Mouse (Mus musculus): ENCODE data around the gene Phf11b.
"Not testable (repeated sequence)": the region's sequence is repeated elsewhere in the genome, so short reads cannot be mapped to it uniquely, and the experiment has no call there.

The Phf11b gene

DNA sequence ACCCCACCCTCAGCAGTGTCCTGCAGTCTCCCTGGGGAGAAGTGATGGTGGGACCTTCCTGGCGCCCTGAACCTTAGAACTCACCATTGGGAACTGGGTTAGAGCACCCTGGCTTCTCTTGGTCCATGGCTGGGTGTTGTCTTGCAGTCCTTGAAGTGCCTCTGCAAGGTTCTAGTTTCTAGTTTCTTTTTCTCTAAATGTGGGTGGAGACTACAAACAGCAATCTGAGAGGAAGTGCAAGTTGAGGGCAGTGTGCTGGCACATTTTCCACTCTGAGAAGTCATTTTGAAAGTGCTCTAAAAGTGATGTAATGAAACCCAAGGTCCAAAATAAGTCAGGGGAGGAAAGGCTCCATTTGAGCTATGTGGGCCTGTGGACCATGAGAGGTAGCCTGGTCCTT, at the start of gene Phf11b:
Gene Phf11b (minus strand): TSS at position 163 of the 400 bp plus-strand sequence.
- not testable (repeated sequence) for DNase-seq (ENCODE audit: low spot score in 2 of 2)

DNA sequence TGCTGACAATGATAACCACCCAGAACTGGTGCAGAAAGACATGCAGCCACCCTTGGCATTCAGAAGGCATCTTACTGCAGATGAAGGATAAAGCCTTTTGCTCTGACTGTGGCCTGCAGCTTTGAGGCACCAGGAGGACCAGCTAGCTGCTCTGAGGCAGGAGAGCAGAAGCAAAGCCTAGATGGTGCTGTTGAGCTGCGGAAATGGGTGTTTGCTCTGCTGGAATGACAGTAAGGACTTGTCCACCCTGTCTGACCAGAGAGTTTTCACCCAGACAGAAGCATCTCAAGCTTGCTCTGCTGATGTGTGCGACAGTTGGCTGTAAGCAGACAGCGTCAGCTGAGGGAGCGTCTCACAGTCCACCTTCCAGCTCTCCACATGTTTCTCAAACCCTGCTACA, 49.0 kb upstream of the Phf11b start:
- peak; percentile 23 to 28 for DNase-seq (ENCODE audit: low spot score in 2 of 2)

DNA sequence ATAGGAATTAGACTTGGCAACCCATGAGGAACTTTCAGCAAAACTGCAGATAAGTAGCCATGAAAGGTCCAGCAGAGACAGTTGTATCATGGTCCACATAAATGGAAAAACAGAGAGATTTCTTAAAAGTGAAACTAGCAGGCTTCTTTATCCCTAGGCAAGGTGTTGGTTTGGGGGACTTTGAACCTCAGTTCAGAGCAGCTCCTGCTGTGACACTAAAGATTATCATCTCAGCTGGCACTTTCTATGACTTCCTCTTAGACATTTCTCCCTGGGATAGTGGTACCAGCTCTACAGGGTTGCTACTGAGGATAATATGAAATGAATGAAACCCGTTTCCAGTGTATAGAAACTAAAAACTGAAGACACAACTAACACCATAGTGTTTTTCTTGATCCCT, 48.4 kb upstream of the Phf11b start:
- DNase-seq (ENCODE audit: low spot score in 2 of 2), result no peak

DNA sequence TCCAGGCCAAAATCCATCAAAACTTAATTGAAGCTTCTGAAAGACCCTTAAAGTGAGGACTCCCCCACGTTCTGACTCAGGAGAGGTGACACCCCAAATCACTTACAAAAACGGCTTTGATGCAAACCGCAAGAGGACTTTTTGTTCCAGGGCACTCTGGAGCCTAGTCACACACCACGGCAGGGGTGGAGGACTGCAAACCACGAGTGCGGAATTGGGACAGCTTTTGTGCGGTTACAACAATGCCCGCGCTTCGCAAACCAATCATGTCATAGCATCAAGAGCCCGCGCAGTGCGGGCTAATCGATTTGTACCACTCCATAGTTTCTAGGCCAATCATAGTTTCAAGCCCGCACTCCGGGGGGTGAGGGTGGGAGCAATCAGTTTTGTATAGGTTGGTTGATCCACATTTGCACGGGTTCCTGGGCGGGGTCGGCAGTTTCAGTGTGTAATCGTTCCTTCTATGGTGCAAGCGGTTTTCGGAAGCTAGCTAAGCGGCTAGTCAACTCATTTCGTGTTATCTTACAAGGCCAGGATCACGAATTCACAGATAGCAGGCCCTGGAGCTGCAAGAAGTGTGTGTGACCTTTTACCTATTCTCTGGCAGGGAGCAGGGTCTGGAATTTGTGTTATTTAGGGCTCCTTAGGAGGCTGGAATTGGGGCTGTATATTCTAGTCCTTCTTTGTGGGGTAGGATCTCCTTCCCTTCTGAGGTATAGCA, 29.4 kb upstream of the Phf11b start:
- no peak for DNase-seq (ENCODE audit: low spot score in 2 of 2)

DNA sequence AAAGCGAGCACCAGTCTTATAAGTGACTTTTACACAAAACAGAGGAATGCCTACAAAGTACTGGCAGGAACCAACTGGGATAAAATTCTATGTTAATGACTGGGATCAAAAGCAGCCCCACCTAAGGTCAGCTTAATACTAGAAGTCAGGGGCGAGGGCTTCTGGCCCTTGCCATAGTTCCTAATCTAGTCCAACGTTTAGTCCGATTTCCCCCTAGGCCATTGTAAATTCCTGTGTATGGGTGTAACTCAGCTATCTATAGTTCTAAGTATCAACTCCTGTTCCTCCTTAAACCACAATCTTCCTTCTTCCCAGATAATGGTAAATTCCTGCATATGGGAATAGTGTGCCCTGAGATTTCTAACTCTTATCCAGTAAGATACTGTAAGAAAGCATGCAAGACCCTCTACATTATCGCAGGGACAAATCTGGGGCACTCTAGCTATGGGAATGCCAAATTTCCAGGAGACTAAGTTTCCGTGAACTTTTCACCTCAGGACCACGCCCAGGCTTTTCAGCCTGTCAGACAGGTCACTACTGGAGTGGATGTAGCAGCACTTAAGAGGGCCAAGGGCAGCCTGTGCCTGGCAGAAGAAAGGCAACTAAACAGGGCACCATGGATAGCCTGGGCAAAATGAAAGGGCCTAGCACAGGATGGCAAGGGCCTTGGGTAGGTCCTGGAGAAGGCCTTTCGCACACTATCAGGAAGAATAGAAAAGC, 25.4 kb upstream of the Phf11b start:
- DNase-seq (ENCODE audit: low spot score in 2 of 2), result no peak

DNA sequence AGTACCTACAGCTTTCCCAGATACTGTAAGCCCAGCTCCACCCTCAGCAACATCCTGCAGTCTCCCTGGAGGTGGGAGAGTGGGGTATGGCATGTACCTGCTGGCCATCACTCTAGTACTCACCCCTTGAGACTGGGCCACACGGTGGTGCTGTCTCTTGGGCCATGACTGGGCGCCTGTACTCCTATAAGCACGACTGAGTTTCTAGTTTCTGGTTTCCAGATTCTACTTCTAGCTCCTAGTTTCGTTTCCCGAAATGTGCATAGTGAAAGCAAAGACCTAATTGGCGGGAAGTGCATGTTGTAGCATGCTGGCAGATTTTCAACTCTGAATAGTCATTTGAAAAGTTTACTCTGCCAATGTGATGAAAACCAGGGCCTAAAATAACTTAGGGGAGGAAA, 24.1 kb upstream of the Phf11b start, which contains the start of gene Phf11d:
Gene Phf11d (minus strand): TSS at position 227 of the 401 bp plus-strand sequence.
- DNase-seq (ENCODE audit: low spot score in 2 of 2), result peak; percentile 2 to 3

DNA sequence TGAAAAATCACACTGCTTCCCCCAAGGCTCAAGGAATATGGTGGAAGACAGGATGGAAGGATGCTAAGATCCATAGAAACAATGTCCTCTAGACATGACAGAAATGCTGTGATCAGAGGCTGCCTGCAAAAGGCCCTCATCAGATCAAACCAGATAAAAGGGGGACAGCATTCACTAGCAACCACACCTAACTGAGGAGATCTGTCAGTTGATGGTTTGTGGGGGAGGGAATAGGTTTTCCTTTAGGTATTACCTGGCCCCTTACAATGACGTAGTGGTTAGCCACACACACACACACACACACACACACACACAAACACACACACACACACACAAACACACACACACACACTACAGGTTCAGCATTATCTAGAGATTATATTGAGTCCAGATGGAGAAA, 1.6 kb downstream of the Phf11b start:
- DNase-seq (ENCODE audit: low spot score in 2 of 2), result no peak

DNA sequence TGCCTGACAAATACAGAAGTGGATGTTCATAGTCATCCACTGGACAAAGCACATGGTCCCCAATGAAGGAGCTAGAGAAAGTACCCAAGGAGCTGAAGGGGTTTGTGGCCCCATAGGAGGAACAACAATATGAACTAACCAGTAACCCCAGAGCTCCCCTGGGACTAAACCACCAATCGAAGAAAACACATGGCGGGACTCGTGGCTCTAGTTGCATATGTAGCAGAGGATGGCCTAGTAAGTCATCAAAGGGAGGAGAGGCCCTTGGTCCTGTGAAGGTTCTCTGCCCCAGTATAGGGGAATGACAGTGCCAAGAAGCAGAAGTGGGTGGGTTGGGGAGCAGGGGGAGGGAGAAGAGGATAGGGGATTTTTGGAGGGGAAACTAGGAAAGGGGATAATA, 5.1 kb downstream of the Phf11b start:
- not testable (repeated sequence) for DNase-seq (ENCODE audit: low spot score in 2 of 2)

DNA sequence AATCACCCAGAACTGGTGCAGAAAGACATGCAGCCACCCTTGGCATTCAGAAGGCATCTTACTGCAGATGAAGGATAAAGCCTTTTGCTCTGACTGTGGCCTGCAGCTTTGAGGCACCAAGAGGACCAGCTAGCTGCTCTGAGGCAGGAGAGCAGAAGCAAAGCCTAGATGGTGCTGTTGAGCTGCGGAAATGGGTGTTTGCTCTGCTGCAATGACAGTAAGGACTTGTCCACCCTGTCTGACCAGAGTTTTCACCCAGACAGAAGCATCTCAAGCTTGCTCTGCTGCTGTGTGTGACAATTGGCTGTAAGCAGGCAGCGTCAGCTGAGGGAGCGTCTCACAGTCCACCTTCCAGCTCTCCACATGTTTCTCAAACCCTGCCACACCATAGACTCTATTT, 10.7 kb downstream of the Phf11b start:
- DNase-seq (ENCODE audit: low spot score in 2 of 2), result peak; percentile 4 to 23

DNA sequence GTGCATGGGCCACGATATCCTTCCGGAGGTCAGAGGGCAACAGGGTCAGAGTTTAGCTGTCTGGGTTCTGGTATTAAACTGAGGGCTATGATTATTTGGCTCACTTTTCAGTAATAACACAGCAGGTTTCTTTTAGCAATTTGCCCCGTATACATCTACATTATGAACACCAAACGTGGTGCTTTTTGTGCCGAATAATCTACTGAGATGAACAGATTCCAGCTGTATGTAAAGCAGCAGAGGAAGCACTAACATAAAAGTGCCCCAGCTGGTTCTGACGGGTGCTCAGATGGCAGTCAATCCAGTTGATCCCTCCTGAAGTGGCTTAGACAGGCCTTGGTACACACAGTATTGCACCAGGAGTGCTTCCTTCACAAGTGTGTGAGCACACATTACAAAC, 21.2 kb downstream of the Phf11b start:
- not testable (repeated sequence) for DNase-seq (ENCODE audit: low spot score in 2 of 2)

DNA sequence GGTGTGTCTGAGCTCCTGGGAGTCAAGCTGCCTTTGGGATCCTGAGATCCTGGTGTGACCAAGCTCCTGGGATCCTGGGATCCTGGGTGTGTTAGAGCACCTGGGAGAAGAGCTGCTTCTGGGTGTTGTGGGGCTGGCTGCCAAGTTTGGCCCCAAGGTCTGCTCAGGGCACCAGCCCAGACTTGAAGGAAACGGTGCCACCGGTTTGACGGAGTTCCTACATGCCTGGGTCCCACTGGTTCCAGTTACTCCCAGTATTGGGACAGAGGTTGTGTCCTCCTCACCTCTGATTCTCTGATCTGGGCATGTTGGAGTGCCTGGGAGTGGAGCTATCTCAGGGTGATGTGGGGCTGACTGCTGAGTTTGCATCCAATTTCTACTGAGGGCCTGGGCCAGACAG, 22.1 kb downstream of the Phf11b start:
- not testable (repeated sequence) for DNase-seq (ENCODE audit: low spot score in 2 of 2)

DNA sequence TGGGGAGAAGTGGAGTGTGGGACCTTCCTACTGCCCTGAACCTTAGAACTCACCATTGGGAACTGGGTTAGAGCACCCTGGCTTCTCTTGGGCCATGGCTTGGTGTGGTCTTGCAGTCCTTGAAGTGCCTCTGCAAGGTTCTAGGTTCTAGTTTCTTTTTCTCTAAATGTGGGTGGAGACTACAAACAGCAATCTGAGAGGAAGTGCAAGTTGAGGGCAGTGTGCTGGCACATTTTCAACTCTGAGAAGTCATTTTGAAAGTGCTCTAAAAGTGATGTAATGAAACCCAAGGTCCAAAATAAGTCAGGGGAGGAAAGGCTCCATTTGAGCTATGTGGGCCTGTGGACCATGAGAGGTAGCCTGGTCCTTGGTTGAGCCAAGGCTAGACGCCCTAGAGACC, 43.8 kb downstream of the Phf11b start, which contains the start of gene Phf11a:
Gene Phf11a (minus strand): TSS at position 132 of the 400 bp plus-strand sequence.
- not testable (repeated sequence) for DNase-seq (ENCODE audit: low spot score in 2 of 2)

DNA sequence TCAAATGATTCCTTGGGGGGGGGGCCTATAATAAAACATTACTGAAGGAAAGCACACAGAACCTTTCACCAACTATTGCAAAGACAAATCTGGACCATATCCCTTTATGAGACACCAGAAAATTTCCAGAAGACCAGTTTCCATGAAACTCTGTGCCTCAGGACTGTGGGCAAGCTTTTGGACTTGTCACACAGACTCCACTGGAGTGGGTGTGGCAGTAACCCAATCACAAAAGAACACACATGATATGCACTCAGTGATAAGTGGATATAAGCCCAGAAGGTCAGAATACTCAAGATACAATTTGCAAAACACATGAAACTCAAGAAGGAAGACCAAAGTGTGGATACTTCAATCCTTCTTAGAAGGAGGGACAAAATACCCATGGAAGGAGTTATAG, 49.4 kb downstream of the Phf11b start:
- not testable (repeated sequence) for DNase-seq (ENCODE audit: low spot score in 2 of 2)

DNA sequence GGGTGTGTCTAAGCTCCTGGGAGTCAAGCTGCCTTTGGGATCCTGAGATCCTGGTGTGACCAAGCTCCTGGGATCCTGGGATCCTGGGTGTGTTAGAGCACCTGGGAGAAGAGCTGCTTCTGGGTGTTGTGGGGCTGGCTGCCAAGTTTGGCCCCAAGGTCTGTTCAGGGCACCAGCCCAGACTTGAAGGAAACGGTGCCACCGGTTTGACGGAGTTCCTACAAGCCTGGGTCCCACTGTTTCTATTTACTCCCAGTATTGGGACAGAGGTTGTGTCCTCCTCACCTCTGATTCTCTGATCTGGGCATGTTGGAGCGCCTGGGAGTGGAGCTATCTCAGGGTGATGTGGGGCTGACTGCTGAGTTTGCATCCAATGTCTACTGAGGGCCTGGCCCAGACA, 66.2 kb downstream of the Phf11b start:
- DNase-seq (ENCODE audit: low spot score in 2 of 2), result not testable (repeated sequence)

Measured in right cerebral cortex, postnatal 36 days (tissue).